25 mouse cellular contexts compared by ENCODE assay signal in the genomic region with DNA sequence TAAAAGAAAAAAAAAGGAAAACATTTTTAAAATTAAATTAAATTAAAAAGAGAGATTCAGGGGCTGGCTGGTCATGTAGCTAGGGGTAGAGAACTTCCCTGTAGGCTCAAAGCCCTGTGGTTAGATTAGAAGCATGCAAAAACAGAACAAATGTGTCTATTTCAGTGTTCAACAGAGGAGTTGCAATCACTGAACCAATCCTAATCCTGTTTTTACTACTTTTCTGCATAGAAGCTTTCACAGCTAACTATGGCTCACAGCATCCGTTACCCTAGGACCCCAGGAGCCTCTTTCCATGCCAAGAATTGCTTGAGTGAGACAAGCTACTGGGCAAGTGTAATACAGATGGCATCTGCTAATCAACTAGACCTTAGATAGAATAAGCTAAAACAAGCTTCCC. TPM values are rescaled to one million over a fixed set of nuclear protein-coding genes. Genes with fewer than 3 reads are reported as not detected.
DNase-seq lines count a peak whose midpoint lies in the region; ATAC-seq and TF ChIP-seq lines count a peak whose summit lies in the region.
"Had no signal": no experiment of that assay in that cellular context is flagged by ENCODE, and none has a peak within 500 bp of the region (broad histone marks: within the 10 kb centered on the region; RNA-seq: fewer than 3 reads in every experiment).

No protein-coding gene starts in this region.

- no peak overlapping the region for H3K27ac ChIP-seq in forebrain, embryonic 15.5 days (replicated peaks)
- H3K27ac ChIP-seq in forebrain, postnatal 0 days (ENCODE audit: low read depth, low read length): no peak overlapping the region
- no peak overlapping the region for H3K27ac ChIP-seq in midbrain, embryonic 14.5 days (replicated peaks; ENCODE audit: low read depth, low read length)
- no peak overlapping the region for H3K27ac ChIP-seq in midbrain, embryonic 13.5 days
- H3K27ac ChIP-seq: heart, embryonic 13.5 days; hindbrain, embryonic 15.5 days; kidney, embryonic 15.5 days; limb, embryonic 13.5 days; liver, embryonic 12.5 days; neural tube, embryonic 12.5 days had no signal

- H3K36me3 ChIP-seq in forebrain, embryonic 15.5 days: no peaks in the 10 kb centered on the region
- H3K36me3 ChIP-seq in forebrain, postnatal 0 days (ENCODE audit: insufficient read depth): no peaks in the 10 kb centered on the region
- H3K36me3 ChIP-seq in midbrain, embryonic 14.5 days (ENCODE audit: control insufficient read depth, insufficient read depth, low read length): no peaks in the 10 kb centered on the region
- no peaks in the 10 kb centered on the region for H3K36me3 ChIP-seq in midbrain, embryonic 13.5 days
- H3K36me3 ChIP-seq: heart, embryonic 13.5 days; hindbrain, embryonic 15.5 days; kidney, embryonic 15.5 days; limb, embryonic 13.5 days; liver, embryonic 12.5 days; neural tube, embryonic 12.5 days had no signal

- H3K9ac ChIP-seq in forebrain, embryonic 15.5 days (replicated peaks): no peak overlapping the region
- no peak overlapping the region for H3K9ac ChIP-seq in forebrain, postnatal 0 days
- no peak overlapping the region for H3K9ac ChIP-seq in midbrain, embryonic 14.5 days (replicated peaks; ENCODE audit: low read length)
- no peak overlapping the region for H3K9ac ChIP-seq in midbrain, embryonic 13.5 days (replicated peaks)
- H3K9ac ChIP-seq: heart, embryonic 13.5 days; hindbrain, embryonic 15.5 days; kidney, embryonic 15.5 days; limb, embryonic 13.5 days; liver, embryonic 12.5 days; neural tube, embryonic 12.5 days had no signal

- 10% methylated on average over 1 of the region's 1 CpGs for WGBS in forebrain, embryonic 15.5 days
- 27% methylated on average over 1 of the region's 1 CpGs for WGBS in forebrain, postnatal 0 days
- 35% methylated on average over 1 of the region's 1 CpGs for WGBS in midbrain, embryonic 14.5 days
- 34% methylated on average over 1 of the region's 1 CpGs for WGBS in midbrain, embryonic 13.5 days

- no peaks in the 10 kb centered on the region for H3K27me3 ChIP-seq in forebrain, embryonic 15.5 days
- no peaks in the 10 kb centered on the region for H3K27me3 ChIP-seq in forebrain, postnatal 0 days (ENCODE audit: insufficient read depth, low read length)
- no peaks in the 10 kb centered on the region for H3K27me3 ChIP-seq in midbrain, embryonic 14.5 days (ENCODE audit: control insufficient read depth, insufficient read depth, low read length)
- no peaks in the 10 kb centered on the region for H3K27me3 ChIP-seq in midbrain, embryonic 13.5 days
- H3K27me3 ChIP-seq: heart, embryonic 13.5 days; hindbrain, embryonic 15.5 days; kidney, embryonic 15.5 days; limb, embryonic 13.5 days; liver, embryonic 12.5 days; neural tube, embryonic 12.5 days had no signal

- H3K4me1 ChIP-seq in forebrain, embryonic 15.5 days: peaks cover 17% of the 10 kb centered on the region
- H3K4me1 ChIP-seq in forebrain, postnatal 0 days (ENCODE audit: insufficient read depth): peaks cover 1% of the 10 kb centered on the region
- peaks cover 7% of the 10 kb centered on the region; the same call in 1 of the 2 replicates for H3K4me1 ChIP-seq in midbrain, embryonic 14.5 days (ENCODE audit: control insufficient read depth, insufficient read depth, low read length)
- peaks cover 26% of the 10 kb centered on the region for H3K4me1 ChIP-seq in midbrain, embryonic 13.5 days (replicated peaks)
- H3K4me1 ChIP-seq: neural tube, embryonic 12.5 days had no signal

- no peak overlapping the region for H3K4me2 ChIP-seq in forebrain, embryonic 15.5 days (replicated peaks)
- H3K4me2 ChIP-seq in forebrain, postnatal 0 days (ENCODE audit: low read depth): no peak overlapping the region
- no peak overlapping the region for H3K4me2 ChIP-seq in midbrain, embryonic 14.5 days (ENCODE audit: low read length)
- H3K4me2 ChIP-seq in midbrain, embryonic 13.5 days (replicated peaks): no peak overlapping the region
- H3K4me2 ChIP-seq: heart, embryonic 13.5 days; hindbrain, embryonic 15.5 days; kidney, embryonic 15.5 days; limb, embryonic 13.5 days; liver, embryonic 12.5 days; midbrain, embryonic 11.5 days; neural tube, embryonic 12.5 days had no signal

- peak; percentile 35 for DNase-seq in cerebellum, adult 9-11 months
- no peak for DNase-seq in forebrain, postnatal 0 days
- peak; percentile 34 for DNase-seq in midbrain, embryonic 14.5 days
- no peak for DNase-seq in heart, adult 18-20 months
- DNase-seq: adrenal gland, postnatal 36 days; cerebellum, adult 9-10 months; heart, postnatal 14 days; kidney, postnatal 36 days; layer of hippocampus, postnatal 36 days; lung, adult 18-20 months; lung, postnatal 10 days; right cerebral cortex, postnatal 14 days; thymus, postnatal 14 days had no signal

- no peak for ATAC-seq in cerebellum, adult (ENCODE audit: insufficient number of reproducible peaks, low FRiP score, low TSS enrichment)
- 0 out of 2 replicates have a peak, but pooled peaks have one; percentile 43 for ATAC-seq in forebrain, embryonic 15.5 days (replicated peaks)
- ATAC-seq in forebrain, postnatal 0 days: no peak
- no peak for ATAC-seq in midbrain, embryonic 14.5 days (ENCODE audit: low FRiP score, low TSS enrichment)
- no peak for ATAC-seq in midbrain, embryonic 13.5 days
- ATAC-seq in megakaryocyte progenitor cell, adult 5-6 weeks (replicated peaks; ENCODE audit: poor library complexity): 0 out of 2 replicates have a peak, but pooled peaks have one; percentile 31
- ATAC-seq: intestine, embryonic 16.5 days; liver, embryonic 12.5 days had no signal

- no peaks in the 10 kb centered on the region for H3K9me3 ChIP-seq in forebrain, embryonic 15.5 days
- no peaks in the 10 kb centered on the region for H3K9me3 ChIP-seq in forebrain, postnatal 0 days (ENCODE audit: low read length)
- H3K9me3 ChIP-seq in midbrain, embryonic 14.5 days (ENCODE audit: control insufficient read depth, low read length): no peaks in the 10 kb centered on the region
- H3K9me3 ChIP-seq in midbrain, embryonic 13.5 days: no peaks in the 10 kb centered on the region
- H3K9me3 ChIP-seq: heart, embryonic 13.5 days; hindbrain, embryonic 15.5 days; kidney, embryonic 15.5 days; limb, embryonic 13.5 days; liver, embryonic 12.5 days; neural tube, embryonic 12.5 days had no signal

- no peak for TF ChIP-seq CTCF in forebrain, postnatal 0 days (IDR thresholded peaks at IDR 0.05; ENCODE audit: low read depth)

- no peak overlapping the region for H3K4me3 ChIP-seq in forebrain, embryonic 15.5 days
- no peak overlapping the region for H3K4me3 ChIP-seq in forebrain, postnatal 0 days (ENCODE audit: low read depth, low read length)
- H3K4me3 ChIP-seq in midbrain, embryonic 14.5 days (replicated peaks; ENCODE audit: low read depth, low read length): no peak overlapping the region
- no peak overlapping the region for H3K4me3 ChIP-seq in midbrain, embryonic 13.5 days (replicated peaks)
- H3K4me3 ChIP-seq: heart, embryonic 13.5 days; hindbrain, embryonic 15.5 days; kidney, embryonic 15.5 days; limb, embryonic 13.5 days; liver, embryonic 12.5 days; neural tube, embryonic 12.5 days had no signal

RNA-seq across cellular contexts. Expression of a gene that starts 16.7 kb away (rescaled TPM):
- polyA plus RNA-seq in forebrain, embryonic 15.5 days (2015; fragmentation: Nextera tagmentation; extraction: Ambion mirVana): 190 and 192 TPM in 2 replicates
- 108 and 109 TPM in 2 replicates for total RNA-seq in forebrain, postnatal 0 days (2014; rRNA removed)
- 137 and 152 TPM in 2 replicates for polyA plus RNA-seq in forebrain, postnatal 0 days (2015; fragmentation: Nextera tagmentation; extraction: Ambion mirVana)
- 180 and 206 TPM in 2 replicates for polyA plus RNA-seq in midbrain, embryonic 14.5 days (2014; fragmentation: Nextera tagmentation; extraction: Ambion mirVana)
- 213 and 232 TPM in 2 replicates for polyA plus RNA-seq in midbrain, embryonic 13.5 days (2015; fragmentation: Nextera tagmentation; extraction: Ambion mirVana)
- total RNA-seq in megakaryocyte progenitor cell, adult 5-6 weeks (2015): 83.3 and 86.9 TPM in 2 replicates
- total RNA-seq in megakaryocyte progenitor cell, adult 5-6 weeks (2017): 62.8 and 71.7 TPM in 2 replicates
- 10 to 100 TPM; 84.2 to 97.6 TPM for total RNA-seq in heart, adult 18-20 months (2021)

Comparison
In these comparisons a context has a peak if more than half of its experiments do, and no peak if none do; other contexts are left out.
1. ATAC-seq: peak in forebrain, embryonic 15.5 days (single experiment) and megakaryocyte progenitor cell, adult 5-6 weeks (single experiment); none in cerebellum, adult (single experiment), forebrain, postnatal 0 days (single experiment), midbrain, embryonic 14.5 days (single experiment) and midbrain, embryonic 13.5 days (single experiment).
2. DNase-seq: peak in cerebellum, adult 9-11 months (single experiment) and midbrain, embryonic 14.5 days (single experiment); none in forebrain, postnatal 0 days (single experiment) and heart, adult 18-20 months (0 of 2).